Mouse (Mus musculus) T-cell, adult 2 months (primary cell): ENCODE results near the gene Eml2.
A peak's percentile ranks its signal among the peaks of the same experiment; 100 is the strongest.

Experiments
- DNase-seq: peaks from one replicate; pipeline ENCODE4 v3.0.0; 2022; ENCODE audit warnings: low spot score

Gene Eml2

DNA sequence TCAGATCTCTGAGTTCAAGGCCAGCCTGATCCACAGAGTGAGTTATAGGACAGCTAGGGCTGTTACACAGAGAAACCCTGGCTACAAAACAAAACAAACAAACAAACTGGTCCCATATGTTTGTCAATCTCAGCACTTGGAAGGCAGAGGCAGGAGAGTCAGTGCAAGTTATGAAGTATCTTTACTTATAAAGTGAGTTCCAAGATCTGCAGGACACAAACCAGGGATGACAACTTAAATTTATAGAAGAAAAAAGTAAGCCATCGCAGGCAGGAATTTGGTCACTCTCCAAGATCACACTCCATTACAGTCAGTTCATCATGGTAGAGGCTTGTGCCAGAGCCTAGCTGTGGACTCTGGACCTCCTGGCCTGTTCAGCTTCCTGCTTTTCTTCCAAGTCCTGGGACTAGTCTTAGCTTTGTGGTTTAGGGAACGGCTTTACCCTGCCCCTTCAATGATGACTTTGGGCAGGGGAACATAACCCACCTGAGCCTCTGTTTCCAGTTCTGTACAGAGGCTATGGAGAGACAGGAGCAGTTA lies 53.9 kb downstream of the Eml2 start:
- DNase-seq, result no peak

DNA sequence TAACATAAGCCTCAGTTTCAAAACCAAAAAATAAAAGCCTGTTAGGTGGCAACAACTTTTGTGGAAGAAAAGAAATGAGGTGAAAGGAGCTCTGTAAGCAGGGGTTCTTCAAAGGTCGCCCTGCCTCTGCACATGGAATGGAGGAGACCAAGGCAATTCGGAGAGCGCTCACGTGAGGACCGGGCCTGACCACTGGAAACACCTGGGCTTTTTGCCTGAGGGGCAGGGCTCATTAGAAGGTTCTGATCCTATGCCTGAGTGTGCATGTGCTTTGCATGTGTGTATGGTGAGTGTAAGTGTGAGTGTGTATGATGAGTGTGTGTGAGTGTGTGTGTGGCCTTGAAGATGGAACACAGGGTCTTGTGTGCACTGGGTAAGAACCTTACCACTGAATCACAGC lies 54.7 kb downstream of the Eml2 start:
- DNase-seq, result no peak

DNA sequence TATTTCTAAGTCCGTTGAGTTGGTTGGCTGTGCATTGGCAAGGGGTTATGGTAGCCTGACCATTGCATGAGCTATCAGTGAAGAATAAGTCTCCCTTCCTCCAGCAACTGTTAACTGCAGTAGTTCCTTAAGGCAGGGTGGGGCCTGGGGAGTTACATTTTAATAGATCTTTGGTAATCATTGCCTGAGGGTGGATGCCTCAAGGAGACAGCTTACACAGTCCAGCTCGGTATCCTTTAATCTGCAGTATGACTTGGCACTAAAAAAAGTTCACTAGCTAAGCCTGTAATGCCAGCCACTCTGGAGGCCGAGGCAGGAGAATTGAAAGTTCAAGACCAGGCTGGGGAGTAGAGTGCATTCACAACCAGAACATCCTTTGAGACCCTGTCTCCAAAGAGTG lies 55.6 kb downstream of the Eml2 start:
- no peak for DNase-seq

- DNase-seq, result no peak
These were observed 58.4 kb downstream of the Eml2 start for GRCm38 (mm10) chr7:19234652-19235051.

GRCm38 (mm10) chr7:19235092-19235671 lies 59.0 kb downstream of the Eml2 start:
- no peak for DNase-seq

- DNase-seq, result no peak
These were observed 60.2 kb downstream of the Eml2 start for GRCm38 (mm10) chr7:19236411-19236810.

DNA sequence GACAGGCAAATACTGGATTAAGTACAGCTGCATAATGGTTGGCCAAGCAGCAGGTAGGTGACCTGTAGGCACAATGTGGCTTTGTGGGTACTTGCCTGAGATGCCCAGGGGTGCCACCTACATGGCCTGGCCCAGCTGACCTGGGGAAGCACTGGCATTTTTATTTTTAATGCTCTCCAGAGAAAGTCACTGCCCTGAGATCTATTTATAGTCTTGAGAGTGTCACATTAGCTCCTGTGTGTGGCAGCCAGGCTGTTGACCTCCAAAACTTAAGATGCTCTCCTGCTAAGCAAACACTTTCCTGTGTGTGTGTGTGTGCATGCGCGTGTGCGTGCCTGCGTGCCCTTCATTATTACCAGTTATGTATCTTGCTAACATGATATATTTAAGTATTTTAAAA lies 62.1 kb downstream of the Eml2 start:
- DNase-seq, result no peak

- peak; percentile 88 for DNase-seq
These were observed 63.2 kb downstream of the Eml2 start for GRCm38 (mm10) chr7:19239423-19239822.

- no peak for DNase-seq
These were observed 63.8 kb downstream of the Eml2 start for GRCm38 (mm10) chr7:19239986-19240385.

- no peak for DNase-seq
These were observed 64.8 kb downstream of the Eml2 start for GRCm38 (mm10) chr7:19240905-19241463.

DNA sequence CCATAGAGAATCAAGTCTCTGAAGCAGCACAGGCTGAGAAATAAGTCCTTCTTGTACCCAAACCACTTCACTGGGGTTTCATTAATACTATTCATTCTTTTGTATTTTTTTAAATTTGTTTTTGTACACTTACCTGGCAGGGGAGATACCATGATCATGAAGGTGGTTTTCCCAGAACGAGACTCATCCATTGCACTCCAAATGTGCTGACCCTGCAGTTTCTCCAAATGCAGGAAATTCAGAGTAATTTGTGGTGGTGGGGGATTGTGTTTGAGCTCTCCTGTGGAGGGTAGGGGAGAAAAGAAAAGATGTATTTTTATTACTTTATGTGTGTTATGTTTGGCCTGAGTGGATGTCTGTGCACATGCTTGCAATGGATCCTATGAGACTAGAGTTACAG lies 65.8 kb downstream of the Eml2 start:
- no peak for DNase-seq

DNA sequence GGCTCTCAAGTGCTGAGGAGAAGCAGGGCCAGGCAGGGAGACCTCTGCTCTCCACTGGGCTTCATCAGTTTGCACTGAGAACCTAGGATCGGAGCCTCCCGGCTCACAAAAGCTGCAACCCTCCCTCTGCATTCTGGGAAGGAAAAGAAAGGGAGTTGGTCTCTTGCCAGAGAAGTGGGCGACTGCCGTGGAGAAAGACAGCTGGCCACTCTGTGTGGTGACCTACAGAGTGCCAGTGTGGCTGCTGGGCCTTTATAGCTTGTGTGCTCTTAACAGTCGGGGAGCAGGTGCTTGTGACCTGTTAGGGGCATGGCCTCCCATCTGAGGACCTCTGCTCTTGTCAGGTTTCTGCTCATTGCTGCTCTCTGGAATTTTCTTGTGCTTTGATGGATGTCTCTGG lies 67.6 kb downstream of the Eml2 start:
- no peak for DNase-seq

- DNase-seq, result no peak
These were observed 68.9 kb downstream of the Eml2 start for GRCm38 (mm10) chr7:19245083-19245482.

DNA sequence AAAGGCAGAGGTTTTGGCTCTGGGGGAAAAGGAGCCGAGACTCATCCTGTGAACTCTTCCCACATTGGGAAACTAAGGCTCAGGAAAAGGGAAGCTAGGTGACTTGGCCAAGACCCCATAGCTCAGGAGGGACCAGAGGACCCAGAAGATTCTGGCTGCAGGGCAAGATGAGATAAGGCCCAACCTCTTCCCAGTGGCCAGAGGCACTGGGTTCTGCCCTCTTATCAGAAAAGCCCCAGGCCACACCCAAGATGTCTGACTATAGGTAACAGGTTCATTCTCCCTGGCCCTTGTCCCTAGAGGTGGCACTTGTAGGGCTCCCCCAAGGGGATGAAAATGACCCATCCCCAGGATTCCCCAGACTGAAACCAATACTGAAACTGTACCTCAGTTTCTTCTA lies 70.6 kb downstream of the Eml2 start:
- no peak for DNase-seq

DNA sequence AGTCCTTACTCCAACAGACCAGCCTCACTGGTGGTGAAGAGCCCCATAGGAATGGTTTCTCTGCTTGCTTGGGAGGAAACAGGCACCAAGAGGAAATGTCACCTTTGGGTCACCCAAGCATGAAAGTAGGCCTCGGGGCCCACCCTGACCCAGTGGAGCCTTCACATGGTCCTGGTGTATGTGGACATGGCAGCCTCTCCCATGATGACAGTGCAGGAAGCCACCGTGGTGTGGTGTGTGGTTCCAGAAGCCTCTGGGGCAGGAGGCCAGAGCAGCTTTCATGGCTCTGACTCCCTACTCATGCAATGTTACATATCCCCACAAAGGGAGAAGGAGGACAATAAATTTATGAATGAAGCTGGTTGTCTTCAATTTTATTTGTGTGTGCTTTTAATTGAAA lies 71.3 kb downstream of the Eml2 start:
- no peak for DNase-seq

- no peak for DNase-seq
These were observed 75.9 kb downstream of the Eml2 start for GRCm38 (mm10) chr7:19252078-19252477.

DNA sequence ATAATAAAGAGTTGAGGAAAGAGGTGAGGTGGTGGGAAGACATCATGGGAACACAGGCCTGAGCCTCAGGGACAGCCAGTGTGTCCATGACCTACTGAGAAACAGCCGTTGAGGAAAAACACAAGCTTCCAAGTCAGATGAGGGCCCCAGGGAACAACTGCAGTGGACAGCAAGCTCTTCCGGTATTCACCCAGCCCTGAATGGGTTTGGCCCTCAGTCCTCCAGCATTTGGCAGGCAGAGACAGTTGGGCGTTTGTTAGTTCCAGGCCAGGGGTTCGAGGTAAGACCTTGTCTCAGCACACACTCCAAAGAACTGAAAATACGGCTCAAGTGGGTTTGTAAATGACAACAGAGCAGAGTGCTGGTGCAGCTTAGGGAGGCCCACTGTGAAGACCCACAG lies 77.2 kb downstream of the Eml2 start:
- no peak for DNase-seq

DNA sequence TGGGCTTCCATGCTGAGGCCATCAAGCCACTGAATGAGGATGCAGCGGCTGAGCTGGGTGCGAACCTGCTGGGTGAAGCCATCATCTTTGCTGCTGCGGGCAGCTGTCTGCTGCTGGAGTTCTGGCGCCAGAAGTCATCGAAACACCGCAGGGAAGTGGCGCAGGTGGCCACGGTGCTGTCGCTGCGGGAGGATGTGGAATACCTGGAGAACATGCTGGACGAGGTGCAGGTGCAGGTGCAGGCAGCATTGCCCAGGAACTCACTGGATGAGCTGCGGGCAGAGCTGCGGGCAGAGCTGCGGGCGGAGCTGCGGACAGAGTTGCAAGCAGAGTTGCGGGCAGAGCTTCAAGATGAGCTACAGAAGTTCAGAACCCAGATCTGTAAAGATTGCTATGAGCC lies 79.2 kb downstream of the Eml2 start:
- DNase-seq, result no peak
